Mouse (Mus musculus) limb, embryonic 14.5 days (tissue): ENCODE measurements around the gene Rragd. TPM values are rescaled to one million over a fixed set of nuclear protein-coding genes. Genes with fewer than 3 reads are reported as not detected.

ENCODE experiments used
- ATAC-seq: fragments of 200-750 bp; cut with Nextera tagmentation; 2 replicates; pipeline ENCODE4 v1.8.0; 2017; ENCODE audit warnings: low read depth, moderate number of reproducible peaks, moderate TSS enrichment; ENCODE audit not compliant: low FRiP score
- DNase-seq: peaks from one replicate; pipeline ENCODE4 v3.0.0-alpha.2; 2015; ENCODE audit warnings: low spot score
- H3K27ac ChIP-seq: fragments of 300-500 bp; sonication (generic); replicated peaks from 2 replicates; pipeline ENCODE4 v1.5.1; 2014; ENCODE audit warnings: low read depth, mild to moderate bottlenecking, low read length, moderate library complexity, mixed read lengths
- H3K27me3 ChIP-seq: fragments of 300-500 bp; sonication (generic); 2 replicates; pipeline ENCODE4 v1.6.1; 2014; ENCODE audit warnings: low read length, mixed read lengths; ENCODE audit not compliant: control insufficient read depth, insufficient read depth
- H3K36me3 ChIP-seq: fragments of 300-500 bp; sonication (generic); 2 replicates; pipeline ENCODE4 v1.6.1; 2014; ENCODE audit warnings: mild to moderate bottlenecking, low read length, moderate library complexity, mixed read lengths; ENCODE audit not compliant: control insufficient read depth, insufficient read depth
- H3K4me1 ChIP-seq: fragments of 300-500 bp; sonication (generic); 2 replicates; pipeline ENCODE4 v1.6.1; 2014; ENCODE audit warnings: antibody characterized with exemption, low read length, mixed read lengths; ENCODE audit not compliant: control insufficient read depth, insufficient read depth
- H3K4me2 ChIP-seq: fragments of 300-500 bp; sonication (generic); replicated peaks from 2 replicates; pipeline ENCODE4 v1.6.1; 2014; ENCODE audit warnings: low read depth, mild to moderate bottlenecking, low read length, moderate library complexity; ENCODE audit not compliant: severe bottlenecking
- H3K4me3 ChIP-seq: fragments of 300-500 bp; sonication (generic); replicated peaks from 2 replicates; pipeline ENCODE4 v1.5.1; 2014; ENCODE audit warnings: low read length
- H3K9ac ChIP-seq: fragments of 300-500 bp; sonication (generic); 2 replicates; pipeline ENCODE4 v1.6.1; 2014; ENCODE audit warnings: mild to moderate bottlenecking, low read depth, low read length, moderate library complexity; ENCODE audit not compliant: severe bottlenecking
- H3K9me3 ChIP-seq: fragments of 300-500 bp; sonication (generic); 2 replicates; pipeline ENCODE4 v1.6.1; 2016; ENCODE audit warnings: low read length; ENCODE audit not compliant: control insufficient read depth
- POLR2A ChIP-seq: fragments of 200-500 bp; IDR thresholded peaks from 2 replicates; pipeline ENCODE4 v1.8.0; 2012; ENCODE audit warnings: inconsistent platforms, mild to moderate bottlenecking, moderate library complexity, borderline replicate concordance; ENCODE audit not compliant: insufficient read depth, insufficient read length; ENCODE audit errors: extremely low read depth
- WGBS: fragments of 180-500 bp; shearing (Covaris S2); extraction: QIAGEN DNeasy Blood & Tissue Kit; methylation state at CpG from one replicate; pipeline ENCODE4 v1.1.7; 2014; 5-methylcytosine and 5-hydroxymethylcytosine counted together
- polyA plus RNA-seq, 2 experiments: library from polyadenylated mRNA; depleted of rRNA in 1 of 2; stranded (reverse) in 1 of 2; unstranded in 1 of 2; fragments of >200 nt; fragmentation: Nextera tagmentation in 1 of 2; extraction: Ambion mirVana in 1 of 2; gene quantifications; 2 replicates each; pipeline versions ENCODE4 v1.2.1 to v1.2.3; 2012 to 2014

The Rragd gene
- polyA plus RNA-seq, 2 experiments = 12.3 to 13.1 TPM

- H3K9me3 ChIP-seq = no peaks in the 10 kb centered on the region
- peak overlapping the region; percentile 65 for H3K4me2 ChIP-seq
- H3K27me3 ChIP-seq = no peaks in the 10 kb centered on the region
- DNase-seq (peak; percentile 23), ATAC-seq (peak; percentile 71)
- 2% methylated on average over 51 of the region's 55 CpGs for WGBS
- TF ChIP-seq POLR2A = no peak
- H3K36me3 ChIP-seq = peaks cover 9% of the 10 kb centered on the region; the same call in 1 of the 2 replicates
- peak overlapping the region; percentile 83 for H3K4me3 ChIP-seq
- H3K4me1 ChIP-seq = peaks cover 12% of the 10 kb centered on the region
- H3K9ac ChIP-seq = peak overlapping the region; percentile 98
- H3K27ac ChIP-seq = peak overlapping the region; percentile 95
These were observed 47.7 kb downstream of the Rragd start for GRCm38 (mm10) chr4:33030264-33031194.

GRCm38 (mm10) chr4:33031195-33031960, 48.5 kb downstream of the Rragd start, which contains the start of gene Ube2j1:
Ube2j1 (plus strand) TSS chr4:33031416.
- peak; percentile 82 for DNase-seq
- no peak for TF ChIP-seq POLR2A
- Histone ChIP-seq H3K36me3 (peaks cover 14% of the 10 kb centered on the region; the same call in 1 of the 2 replicates), H3K4me3 (peak within 1 kb of the TSS; percentile 83), H3K9me3 (no peaks in the 10 kb centered on the region), H3K27me3 (no peaks in the 10 kb centered on the region), H3K4me1 (peaks cover 12% of the 10 kb centered on the region), H3K27ac (peak within 1 kb of the TSS; percentile 95), H3K4me2 (peak within 1 kb of the TSS; percentile 65), H3K9ac (peak within 1 kb of the TSS; percentile 98)
- ATAC-seq = peak; percentile 96
- under 1% methylated on average over 76 of the region's 123 CpGs for WGBS

- H3K9ac ChIP-seq = peak overlapping the region; percentile 98
- ATAC-seq = no peak
- H3K4me2 ChIP-seq = peak overlapping the region; percentile 65
- H3K27me3 ChIP-seq = no peaks in the 10 kb centered on the region
- peaks cover 14% of the 10 kb centered on the region; the same call in 1 of the 2 replicates for H3K36me3 ChIP-seq
- DNase-seq = peak; percentile 9
- peaks cover 12% of the 10 kb centered on the region for H3K4me1 ChIP-seq
- peak overlapping the region; percentile 95 for H3K27ac ChIP-seq
- no peak for TF ChIP-seq POLR2A
- peak overlapping the region; percentile 83 for H3K4me3 ChIP-seq
- H3K9me3 ChIP-seq = no peaks in the 10 kb centered on the region
- WGBS = 12% methylated on average over 4 of the region's 4 CpGs
These were observed 49.2 kb downstream of the Rragd start for GRCm38 (mm10) chr4:33032045-33032444.

GRCm38 (mm10) chr4:33033515-33033914, 50.7 kb downstream of the Rragd start:
- no peak overlapping the region for H3K4me2 ChIP-seq
- DNase-seq = no peak
- no peak for ATAC-seq
- no peak overlapping the region for H3K27ac ChIP-seq
- peaks cover 15% of the 10 kb centered on the region for H3K36me3 ChIP-seq
- TF ChIP-seq POLR2A = no peak
- no peak overlapping the region for H3K9ac ChIP-seq
- H3K4me1 ChIP-seq = peaks cover 12% of the 10 kb centered on the region
- no peak overlapping the region for H3K4me3 ChIP-seq
- no peaks in the 10 kb centered on the region for H3K27me3 ChIP-seq
- WGBS = 84% methylated on average over 6 of the region's 6 CpGs
- H3K9me3 ChIP-seq = no peaks in the 10 kb centered on the region

GRCm38 (mm10) chr4:33039826-33040225, 57.0 kb downstream of the Rragd start:
- DNase-seq = no peak
- no peaks in the 10 kb centered on the region for H3K27me3 ChIP-seq
- no peaks in the 10 kb centered on the region for H3K4me1 ChIP-seq
- TF ChIP-seq POLR2A = no peak
- H3K9me3 ChIP-seq = no peaks in the 10 kb centered on the region
- H3K9ac ChIP-seq = no peak overlapping the region
- no peak overlapping the region for H3K27ac ChIP-seq
- peaks cover 67% of the 10 kb centered on the region for H3K36me3 ChIP-seq
- no peak overlapping the region for H3K4me3 ChIP-seq
- no peak for ATAC-seq
- H3K4me2 ChIP-seq = no peak overlapping the region
- 83% methylated on average over 4 of the region's 4 CpGs for WGBS
